Mouse (Mus musculus) gastrocnemius, adult 8-10 months (tissue): ENCODE measurements around the gene Hist1h4m. TPM values are rescaled to one million over a fixed set of nuclear protein-coding genes. Genes with fewer than 3 reads are reported as not detected.
"Not testable (repeated sequence)": the region's sequence is repeated elsewhere in the genome, so short reads cannot be mapped to it uniquely, and the experiment has no call there.

ENCODE experiments used
- DNase-seq, 2 experiments: peaks; one replicate each; pipeline ENCODE4 v3.0.0; 2022; ENCODE audit warnings: low spot score in 2 of 2
- total RNA-seq, 4 experiments: library from RNA; stranded (reverse); gene quantifications; 2 replicates each; pipeline ENCODE4 v1.2.4; 2022

Gene Hist1h4m
- 10 to 100 TPM; 49.7 to 72.4 (median 56.2) TPM for total RNA-seq

DNA sequence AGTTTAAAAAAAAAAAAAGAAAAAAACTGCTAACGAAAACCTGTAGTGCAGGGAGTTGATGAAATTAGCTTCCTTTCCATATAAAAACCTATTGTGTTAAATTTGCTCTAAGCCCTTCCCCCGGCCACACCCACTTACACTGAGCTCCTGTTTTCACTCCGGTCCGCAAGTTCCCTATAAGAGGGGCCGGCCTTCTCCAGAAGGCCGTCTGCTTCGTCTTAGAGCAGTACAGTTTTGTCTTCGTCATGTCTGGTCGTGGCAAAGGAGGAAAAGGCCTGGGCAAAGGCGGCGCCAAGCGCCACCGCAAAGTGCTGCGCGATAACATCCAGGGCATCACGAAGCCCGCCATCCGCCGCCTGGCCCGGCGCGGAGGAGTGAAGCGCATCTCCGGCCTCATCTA, at the start of gene Hist1h4m:
Hist1h4m (plus strand) TSS at position 208 of the 400 bp plus-strand sequence.
- DNase-seq: not testable (repeated sequence)

DNA sequence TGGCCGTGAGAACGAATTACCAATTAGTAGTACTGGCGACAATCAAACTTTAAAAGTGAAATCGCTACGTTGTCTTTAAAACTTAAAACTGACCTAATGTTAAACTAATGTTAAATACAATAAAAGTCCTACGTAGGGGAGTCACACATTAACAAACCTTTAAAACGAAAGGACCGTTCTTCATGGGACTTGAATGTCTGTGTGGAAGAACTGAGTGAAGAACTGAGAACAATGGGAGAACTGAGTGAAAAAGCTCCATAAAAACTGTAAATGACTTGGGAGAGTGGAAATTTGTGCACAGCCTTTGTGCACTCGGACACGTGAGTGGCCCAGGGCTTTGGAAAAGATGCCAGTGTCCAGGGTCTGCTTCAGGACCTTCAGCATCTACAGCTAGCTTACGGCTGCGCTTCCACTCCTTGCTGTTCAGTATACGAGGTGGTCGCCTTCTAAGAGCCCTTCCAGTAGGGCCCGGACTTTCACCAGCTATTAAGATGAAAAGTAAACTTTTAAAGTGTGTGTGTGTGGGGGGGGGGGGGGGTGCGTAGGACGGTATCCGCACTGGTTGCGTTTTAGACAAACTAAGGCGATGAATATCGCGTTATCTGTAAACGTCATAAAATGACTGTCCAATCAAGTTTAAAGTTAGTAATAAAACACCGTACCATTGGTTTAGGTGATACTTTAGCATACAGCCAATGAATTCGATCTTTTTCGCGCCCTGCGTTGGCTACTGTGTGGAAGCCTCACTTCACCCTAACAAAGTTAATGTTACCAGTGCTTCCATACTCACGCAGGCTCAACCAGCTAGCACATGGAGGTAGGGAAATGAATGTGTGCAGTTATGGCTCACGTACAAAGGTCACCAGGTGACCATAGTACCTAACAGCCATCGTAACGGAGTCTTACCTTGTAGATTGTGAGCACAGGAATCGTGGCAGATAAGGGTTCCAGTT, 32.5 kb upstream of the Hist1h4m start:
- peak; percentile 20 to 38 for DNase-seq

DNA sequence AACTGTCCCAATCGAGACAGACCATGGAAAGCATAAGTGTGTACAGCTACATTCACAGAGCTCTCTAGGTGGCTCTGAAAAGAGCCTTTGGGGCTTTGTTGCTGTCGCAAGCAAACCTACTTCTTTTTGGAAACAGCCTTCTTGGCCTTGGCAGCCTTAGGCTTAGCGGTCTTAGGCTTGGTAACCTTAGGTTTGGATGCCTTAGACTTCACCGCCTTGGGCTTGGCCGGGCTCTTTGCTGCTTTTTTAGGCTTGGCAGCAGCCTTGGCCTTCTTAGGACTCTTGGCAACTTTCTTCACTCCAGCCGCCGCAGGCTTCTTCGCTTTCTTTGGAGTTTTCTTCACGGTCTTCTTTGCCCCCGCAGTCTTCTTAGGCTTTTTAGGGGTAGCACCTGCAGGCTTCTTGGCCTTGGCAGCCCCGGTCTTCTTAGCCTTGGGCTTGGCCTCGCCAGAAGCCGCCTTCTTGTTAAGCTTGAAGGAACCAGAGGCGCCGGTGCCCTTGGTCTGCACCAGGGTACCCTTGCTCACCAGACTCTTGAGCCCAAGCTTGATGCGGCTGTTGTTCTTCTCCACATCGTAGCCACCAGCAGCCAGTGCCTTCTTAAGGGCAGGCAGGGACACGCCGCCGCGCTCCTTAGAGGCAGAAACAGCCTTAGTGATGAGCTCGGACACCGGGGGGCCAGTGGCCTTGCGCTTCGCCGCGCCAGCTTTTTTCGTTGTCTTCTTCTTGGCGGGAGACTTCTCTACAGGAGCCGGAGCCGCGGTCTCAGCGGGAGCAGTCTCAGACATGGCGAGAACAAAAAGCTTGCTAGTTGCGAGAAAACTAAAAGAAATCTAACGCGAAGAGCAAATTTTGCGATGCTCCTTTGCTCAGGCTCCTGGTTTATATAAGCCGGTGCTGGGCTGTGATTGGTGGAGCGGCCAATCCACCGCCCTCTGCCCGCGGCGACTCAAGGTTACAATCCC, 31.5 kb upstream of the Hist1h4m start, which contains the start of gene Hist1h1b:
Hist1h1b (minus strand) TSS at position 859 of the 965 bp plus-strand sequence.
- DNase-seq: peak in 1 of 2 experiments; percentile 10

DNA sequence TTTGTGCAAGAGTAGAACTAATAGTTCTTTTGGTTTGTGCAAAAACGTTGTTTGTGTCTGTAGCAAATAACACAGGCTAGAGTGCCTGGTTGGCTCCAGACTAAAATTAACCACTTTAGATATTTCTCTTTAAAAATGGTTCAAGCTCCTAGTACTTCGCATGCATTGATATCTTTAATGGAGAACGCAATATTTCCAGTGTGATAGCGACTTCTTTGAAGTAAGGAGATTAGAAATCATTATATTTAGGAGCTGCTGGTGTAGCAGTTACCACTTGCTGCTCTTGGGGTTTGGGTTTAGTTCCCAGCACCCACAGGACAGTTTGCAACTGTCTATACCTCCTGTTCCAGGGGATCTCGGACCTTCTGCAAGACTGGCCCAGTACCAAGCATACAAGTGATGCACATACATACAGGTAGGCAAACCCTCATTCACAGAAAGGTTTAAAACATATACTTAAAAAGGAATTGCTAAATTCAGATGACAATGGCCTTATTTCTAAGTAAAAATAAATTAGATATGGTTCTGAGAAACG, 30.5 kb upstream of the Hist1h4m start:
- DNase-seq: no peak

DNA sequence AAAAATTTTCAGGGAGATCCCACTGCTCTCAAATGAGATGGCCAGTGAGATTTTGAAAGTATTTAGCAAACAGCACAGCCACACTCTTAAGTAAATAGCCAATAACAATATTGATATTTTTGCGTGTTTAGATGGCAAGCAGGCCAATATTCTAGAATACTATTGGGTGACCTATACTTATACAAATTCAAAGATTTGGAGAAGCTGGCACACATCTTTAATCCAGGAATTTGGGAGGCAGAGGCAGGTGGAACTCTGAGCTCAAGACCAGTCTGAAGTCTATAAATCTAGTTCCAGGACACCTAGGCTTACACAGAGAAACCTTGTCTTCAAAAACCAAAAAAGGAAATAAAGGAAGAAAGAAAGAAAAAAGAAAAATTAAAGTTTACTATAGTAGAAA, 29.9 kb upstream of the Hist1h4m start:
- no peak for DNase-seq

DNA sequence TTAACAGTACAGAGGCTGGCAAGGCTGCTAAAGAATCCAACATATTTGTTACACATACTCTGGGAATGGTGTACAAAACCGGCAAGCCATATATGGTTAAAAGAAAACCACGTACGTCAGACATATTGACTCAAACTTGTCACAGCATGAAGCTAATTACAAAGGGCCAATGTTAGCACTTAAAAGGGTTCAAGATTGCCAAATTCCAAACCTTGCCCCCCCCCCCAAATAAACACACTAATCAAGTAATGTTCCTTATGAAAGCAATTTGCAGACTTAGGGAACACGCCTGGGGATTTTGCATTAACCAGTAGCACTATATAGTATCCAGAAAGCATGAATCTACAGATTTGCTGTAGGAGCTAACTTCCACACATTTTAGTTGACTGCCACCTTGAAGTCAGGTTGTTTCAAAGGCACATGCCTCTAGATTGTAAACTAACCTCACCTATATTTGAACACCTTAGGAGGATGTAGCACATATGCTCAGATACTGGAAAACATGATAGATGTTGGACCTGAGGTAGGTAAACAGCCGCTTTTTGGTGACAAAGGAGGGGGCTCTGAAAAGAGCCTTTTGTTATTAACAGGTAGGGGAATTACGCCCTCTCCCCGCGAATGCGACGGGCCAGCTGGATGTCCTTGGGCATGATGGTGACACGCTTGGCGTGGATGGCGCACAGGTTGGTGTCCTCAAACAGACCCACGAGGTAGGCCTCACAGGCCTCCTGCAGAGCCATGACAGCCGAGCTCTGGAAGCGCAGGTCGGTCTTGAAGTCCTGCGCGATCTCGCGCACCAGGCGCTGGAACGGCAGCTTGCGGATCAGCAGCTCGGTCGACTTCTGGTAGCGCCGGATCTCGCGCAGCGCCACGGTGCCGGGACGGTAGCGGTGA, 28.9 kb upstream of the Hist1h4m start:
- not testable (repeated sequence) for DNase-seq

DNA sequence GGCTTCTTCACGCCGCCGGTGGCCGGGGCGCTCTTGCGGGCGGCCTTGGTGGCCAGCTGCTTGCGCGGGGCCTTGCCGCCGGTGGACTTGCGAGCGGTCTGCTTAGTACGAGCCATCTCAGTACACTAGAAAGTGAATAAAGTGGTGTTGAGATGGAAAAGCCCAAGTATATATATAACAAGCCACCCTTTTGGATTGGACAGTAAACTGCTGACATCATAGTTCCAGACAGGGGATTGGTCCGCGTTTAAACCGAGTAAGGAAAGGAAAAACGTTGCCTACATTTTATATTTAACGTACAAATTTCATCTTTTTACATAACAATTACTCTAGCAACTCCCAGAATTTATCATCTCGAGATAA, 28.3 kb upstream of the Hist1h4m start, which contains the start of gene Hist1h3i:
Hist1h3i (minus strand) TSS at position 116 of the 363 bp plus-strand sequence.
- DNase-seq: no peak

DNA sequence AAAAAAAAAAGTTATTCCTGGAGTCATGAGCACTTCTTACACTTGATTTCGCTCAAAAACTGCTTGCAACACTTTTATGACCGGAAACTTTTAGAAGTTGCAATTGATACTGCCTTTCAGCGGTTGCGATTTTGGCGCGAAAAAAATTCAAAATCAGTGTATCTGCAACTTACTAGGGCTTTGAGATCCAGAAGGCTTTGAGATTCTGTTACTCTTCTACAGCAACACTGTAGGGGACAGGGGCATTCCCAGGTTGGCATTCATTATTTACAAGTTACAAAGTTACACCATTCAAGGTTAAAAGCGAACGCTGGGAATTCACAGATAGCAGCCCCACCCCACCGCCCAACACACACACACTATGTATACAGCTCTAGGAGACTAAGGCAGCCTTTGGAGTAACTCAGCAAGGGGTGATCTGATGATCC, 27.8 kb upstream of the Hist1h4m start:
- no peak for DNase-seq

DNA sequence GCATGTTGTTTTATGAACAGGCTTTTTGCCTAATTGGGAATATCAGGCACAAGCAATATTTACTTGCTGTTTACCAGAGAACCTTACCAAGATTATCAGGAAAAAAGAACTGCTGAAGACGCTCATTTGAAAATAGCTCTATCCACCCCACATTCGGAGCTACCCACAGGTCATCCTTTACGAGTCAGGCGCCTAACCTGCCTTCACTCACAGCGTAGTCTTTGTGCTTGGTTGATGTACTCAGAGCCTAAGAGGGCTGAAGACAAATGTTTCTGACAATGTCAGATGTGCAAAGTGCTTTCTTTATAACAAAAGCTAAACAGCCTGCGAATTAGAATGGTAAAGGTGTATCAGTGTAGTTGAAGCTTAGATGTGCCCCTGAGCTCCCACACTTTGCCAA, 27.2 kb upstream of the Hist1h4m start:
- no peak for DNase-seq

DNA sequence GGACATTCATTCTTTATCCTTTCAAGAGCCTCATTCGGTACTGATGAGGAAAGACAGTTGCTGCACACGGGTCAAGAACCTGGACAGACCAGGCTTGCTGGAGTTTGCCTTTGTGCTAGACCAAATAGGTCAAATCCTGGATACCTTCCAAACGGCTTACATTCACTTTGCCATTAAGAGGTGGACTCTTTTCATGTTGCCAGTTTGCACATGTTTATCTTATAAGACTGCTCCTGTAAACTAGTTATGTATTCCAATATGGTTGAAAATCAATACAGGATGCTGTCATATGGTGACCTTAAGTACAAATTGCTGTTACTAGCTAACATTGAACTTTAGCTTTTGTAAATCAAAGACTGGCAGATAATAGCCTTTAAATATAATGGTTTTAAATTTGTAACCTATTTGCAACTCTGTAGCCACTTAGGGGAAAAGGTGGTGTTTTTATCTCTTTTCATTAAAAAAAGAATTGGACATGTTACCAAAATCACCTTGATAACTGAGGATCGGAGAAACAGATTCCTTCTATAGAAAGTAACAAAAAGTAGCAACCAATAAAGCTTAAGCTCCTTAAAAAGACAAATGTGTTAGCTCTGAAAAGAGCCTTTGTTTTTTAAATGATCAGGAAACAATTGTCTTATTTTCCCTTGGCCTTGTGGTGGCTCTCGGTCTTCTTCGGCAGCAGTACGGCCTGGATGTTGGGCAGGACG, 25.2 kb upstream of the Hist1h4m start:
- no peak for DNase-seq

DNA sequence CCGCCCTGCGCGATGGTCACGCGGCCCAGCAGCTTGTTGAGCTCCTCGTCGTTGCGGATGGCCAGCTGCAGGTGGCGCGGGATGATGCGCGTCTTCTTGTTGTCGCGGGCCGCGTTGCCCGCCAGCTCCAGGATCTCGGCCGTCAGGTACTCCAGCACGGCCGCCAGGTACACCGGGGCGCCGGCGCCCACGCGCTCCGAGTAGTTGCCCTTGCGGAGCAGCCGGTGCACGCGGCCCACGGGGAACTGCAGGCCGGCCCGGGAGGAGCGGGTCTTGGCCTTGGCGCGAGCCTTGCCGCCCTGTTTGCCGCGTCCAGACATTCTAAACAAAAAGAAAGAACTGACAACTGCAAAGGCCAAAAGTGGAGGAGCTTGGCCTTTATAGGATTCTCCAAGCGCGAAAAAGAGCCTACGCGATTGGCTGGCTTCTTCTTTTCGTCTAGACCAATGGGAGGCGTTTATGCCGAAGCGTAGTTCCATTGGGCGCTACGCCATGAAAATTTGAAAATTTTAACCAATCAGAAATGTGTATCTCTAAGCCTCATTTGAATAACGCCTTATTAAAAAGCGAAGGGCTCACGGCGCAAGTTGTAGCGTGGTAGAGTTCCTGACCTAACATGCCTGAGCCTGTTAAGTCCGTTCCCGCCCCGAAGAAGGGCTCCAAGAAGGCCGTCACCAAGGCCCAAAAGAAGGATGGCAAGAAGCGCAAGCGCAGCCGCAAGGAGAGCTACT, 24.5 kb upstream of the Hist1h4m start, which contains the start of the genes Hist1h2an and Hist1h2bp:
Hist1h2an (minus strand) TSS at position 320 of the 731 bp plus-strand sequence.
Hist1h2bp (plus strand) TSS at position 563 of the 731 bp plus-strand sequence.
- DNase-seq: peak; percentile 64 to 70

DNA sequence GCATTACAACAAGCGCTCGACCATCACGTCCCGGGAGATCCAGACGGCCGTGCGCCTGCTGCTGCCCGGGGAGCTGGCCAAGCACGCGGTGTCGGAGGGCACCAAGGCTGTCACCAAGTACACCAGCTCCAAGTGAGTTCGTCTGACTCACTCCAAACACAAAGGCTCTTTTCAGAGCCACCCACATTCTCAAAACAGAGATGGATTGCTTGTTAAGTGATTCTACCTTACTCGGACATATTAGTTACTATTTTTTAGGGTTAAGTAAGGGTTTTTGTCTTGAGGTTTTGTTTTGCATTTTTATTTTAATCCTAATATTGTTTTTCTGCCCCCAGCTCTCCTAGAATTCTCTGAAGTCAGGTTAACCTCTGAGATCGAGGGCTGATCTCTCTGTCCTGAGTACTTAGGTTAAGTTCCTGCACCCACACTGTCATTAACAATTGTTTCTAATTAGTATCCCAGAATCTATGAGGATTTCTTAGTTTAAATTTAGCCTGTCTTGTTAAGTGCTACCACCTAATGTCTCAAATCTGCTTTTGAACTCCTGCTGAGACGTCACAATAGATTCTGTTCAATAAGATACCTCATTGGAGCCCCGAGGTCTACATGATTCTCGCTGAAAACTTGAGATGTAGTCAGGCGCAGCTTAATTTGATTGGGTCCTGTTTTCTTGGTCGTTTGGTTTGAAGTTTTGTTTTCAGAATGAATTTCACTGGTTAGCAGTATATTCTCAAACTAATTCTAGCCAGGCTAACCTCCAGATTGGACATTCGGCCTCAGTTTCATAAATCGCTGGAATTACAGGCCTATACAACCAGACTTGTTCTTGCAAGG, 23.6 kb upstream of the Hist1h4m start:
- no peak for DNase-seq

DNA sequence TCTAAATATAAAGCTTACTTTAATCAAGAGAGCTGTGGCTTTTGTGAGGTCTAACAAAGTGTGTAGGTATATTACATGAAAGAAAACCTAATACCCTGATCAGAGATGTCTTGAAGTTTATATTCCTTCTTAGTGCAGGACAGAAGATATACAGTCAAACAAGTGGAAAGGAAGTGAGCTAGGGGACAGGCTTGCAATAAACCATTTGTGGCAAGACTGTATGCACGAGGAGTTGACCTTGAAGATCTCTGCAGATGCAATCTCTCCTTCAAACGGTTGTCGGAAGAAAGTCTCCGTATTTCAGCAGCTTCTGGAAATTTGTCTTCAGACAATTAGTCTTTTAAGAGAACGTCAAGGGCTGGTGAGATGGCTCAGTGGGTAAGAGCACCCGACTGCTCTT, 21.6 kb upstream of the Hist1h4m start:
- no peak for DNase-seq

DNA sequence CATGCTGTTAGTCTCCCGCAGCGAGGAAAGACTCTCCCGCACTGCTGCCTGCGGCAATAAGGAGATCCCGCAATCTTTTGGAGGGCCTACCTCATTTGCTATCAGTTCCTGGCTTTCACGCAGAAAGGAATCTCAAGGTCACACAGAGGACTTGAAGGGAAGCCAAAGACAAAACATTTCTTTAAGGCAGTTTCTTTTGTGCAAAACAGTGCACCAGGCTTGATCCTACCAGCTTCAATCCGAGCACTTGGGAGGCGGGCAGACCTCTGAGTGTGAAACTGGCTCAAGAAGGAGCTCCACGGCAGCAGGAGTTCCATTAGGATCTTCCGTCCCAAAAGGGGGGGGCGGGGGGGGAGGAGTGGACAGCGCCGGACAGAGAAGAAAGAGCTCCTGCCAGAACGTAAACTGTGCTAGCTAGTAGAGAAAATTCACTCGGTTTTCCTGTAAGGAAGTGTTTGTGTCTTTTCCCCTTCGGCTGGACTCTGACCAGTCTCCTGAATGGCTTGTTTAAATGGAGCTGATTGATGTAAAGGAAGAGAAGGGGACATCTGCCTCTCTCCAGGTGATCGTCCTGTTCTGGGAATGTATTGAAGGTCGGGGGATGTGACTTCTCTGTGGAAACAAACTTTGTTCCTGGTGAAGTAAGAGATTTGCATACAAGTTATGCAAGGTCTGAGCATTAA, 20.8 kb upstream of the Hist1h4m start:
- DNase-seq: no peak

DNA sequence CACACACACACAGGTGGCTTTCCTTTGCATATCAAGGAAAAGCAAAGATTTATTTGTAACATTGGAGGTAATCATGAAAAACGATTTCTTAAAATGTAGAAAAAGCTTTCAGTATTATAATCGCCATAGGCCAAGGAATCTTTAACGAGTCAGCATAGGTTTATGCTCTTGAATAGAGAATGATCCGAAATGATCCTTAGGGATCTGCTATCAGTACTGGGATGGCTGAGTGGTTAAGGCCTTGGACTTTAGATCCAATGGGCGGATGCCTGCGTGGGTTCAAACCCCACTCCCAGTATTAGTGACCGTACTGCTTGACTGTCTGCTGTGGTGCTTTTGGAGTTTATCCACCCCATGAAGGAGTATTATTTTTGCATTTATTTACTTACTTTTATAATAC, 16.0 kb upstream of the Hist1h4m start:
- DNase-seq: no peak

DNA sequence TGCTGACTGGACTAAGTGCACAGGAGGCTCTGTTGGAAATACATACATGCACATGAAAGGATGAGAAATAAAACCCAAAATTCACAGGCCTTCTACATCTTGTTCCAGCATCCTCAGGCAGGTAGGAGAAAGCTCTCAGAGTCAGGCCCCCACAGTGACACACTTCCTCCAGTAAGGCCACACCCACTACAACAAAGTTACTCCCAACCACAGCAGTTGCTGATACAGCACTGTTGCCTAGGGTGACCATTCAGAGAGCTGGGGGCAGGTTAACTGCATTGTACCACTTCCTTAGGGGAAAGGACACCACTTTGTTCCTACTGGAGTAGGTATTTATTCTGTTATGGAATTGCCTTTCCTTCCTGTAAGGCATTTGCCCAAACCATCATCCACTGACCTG, 14.4 kb upstream of the Hist1h4m start:
- not testable (repeated sequence) for DNase-seq

DNA sequence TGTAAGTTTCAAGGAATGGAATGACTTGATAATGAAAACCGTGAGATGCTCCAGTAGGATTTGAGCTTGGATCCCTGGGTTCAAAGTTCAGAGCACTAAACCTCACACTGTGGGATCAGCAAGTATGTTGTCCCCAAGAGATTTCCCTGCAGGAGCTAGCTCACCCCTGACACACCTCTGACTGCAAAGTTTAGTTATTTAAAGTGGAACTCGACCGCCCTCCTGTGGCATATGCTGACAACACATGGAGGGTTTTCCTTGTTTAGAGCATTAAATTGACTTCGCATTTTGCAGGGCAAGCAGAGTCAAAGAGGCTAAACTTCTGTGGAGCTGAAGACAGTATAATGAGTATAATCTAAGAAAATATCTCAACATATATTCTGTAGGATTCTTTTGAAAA, 8.5 kb upstream of the Hist1h4m start:
- DNase-seq: not testable (repeated sequence)
